Mouse (Mus musculus) forebrain, embryonic 10.5 days (tissue): Measurements from ENCODE around the gene Fras1. TPM values are rescaled to one million over a fixed set of nuclear protein-coding genes. Genes with fewer than 3 reads are reported as not detected.

Experiments used
- DNase-seq: peaks from one replicate; pipeline ENCODE4 v3.0.0-alpha.2; 2017; ENCODE audit warnings: low spot score; ENCODE audit errors: extremely low spot score
- H3K27ac ChIP-seq: fragments of 300-500 bp; sonication (generic); 2 replicates; pipeline ENCODE4 v1.5.1; 2016; ENCODE audit warnings: mild to moderate bottlenecking
- H3K27me3 ChIP-seq: fragments of 300-500 bp; sonication (generic); 2 replicates; pipeline ENCODE4 v1.6.1; 2016; ENCODE audit warnings: mild to moderate bottlenecking; ENCODE audit not compliant: poor library complexity, severe bottlenecking
- H3K36me3 ChIP-seq: fragments of 300-500 bp; sonication (generic); replicated peaks from 2 replicates; pipeline ENCODE4 v1.6.1; 2016; ENCODE audit warnings: mild to moderate bottlenecking, moderate library complexity
- H3K4me1 ChIP-seq: fragments of 300-500 bp; sonication (generic); 2 replicates; pipeline ENCODE4 v1.6.1; 2016
- H3K4me3 ChIP-seq: fragments of 300-500 bp; sonication (generic); 2 replicates; pipeline ENCODE4 v1.5.1; 2016; ENCODE audit warnings: mild to moderate bottlenecking, moderate library complexity
- H3K9me3 ChIP-seq: fragments of 300-500 bp; sonication (generic); 2 replicates; pipeline ENCODE4 v1.6.1; 2016; ENCODE audit warnings: mild to moderate bottlenecking, moderate library complexity
- WGBS: fragments of 180-500 bp; shearing (Covaris S2); methylation state at CpG from one replicate; pipeline ENCODE4 v1.1.7; 2016; 5-methylcytosine and 5-hydroxymethylcytosine counted together
- polyA plus RNA-seq: library from polyadenylated mRNA; unstranded; fragments of >200 nt; fragmentation: Nextera tagmentation; extraction: Ambion mirVana; gene quantifications from 2 replicates; pipeline ENCODE4 v1.2.1, GENCODE M21; 2016

Gene Fras1
- polyA plus RNA-seq, 1 experiment from 2014 or later, result 9.8 TPM

GRCm38 (mm10) chr5:96421550-96421949, 47.8 kb downstream of the Fras1 start:
- Histone ChIP-seq H3K4me3 (no peak overlapping the region), H3K27me3 (no peaks in the 10 kb centered on the region), H3K4me1 (peaks cover 11% of the 10 kb centered on the region; the same call in 1 of the 2 replicates), H3K36me3 (no peaks in the 10 kb centered on the region), H3K9me3 (no peaks in the 10 kb centered on the region), H3K27ac (no peak overlapping the region)
- WGBS, result 74% methylated on average over 3 of the region's 3 CpGs
- no peak for DNase-seq

- no peak for DNase-seq
Observed at GRCm38 (mm10) chr5:96422716-96423115, 49.0 kb downstream of the Fras1 start.

GRCm38 (mm10) chr5:96425391-96425790, 51.6 kb downstream of the Fras1 start:
- 94% methylated on average over 8 of the region's 8 CpGs for WGBS
- no peaks in the 10 kb centered on the region for H3K36me3 ChIP-seq
- no peak overlapping the region for H3K4me3 ChIP-seq
- H3K27me3 ChIP-seq, result no peaks in the 10 kb centered on the region
- DNase-seq, result no peak
- H3K4me1 ChIP-seq, result peaks cover 7% of the 10 kb centered on the region; the same call in 1 of the 2 replicates
- H3K27ac ChIP-seq, result no peak overlapping the region
- H3K9me3 ChIP-seq, result no peaks in the 10 kb centered on the region

More at GRCm38 (mm10) chr5:96422716-96423115, 49.0 kb downstream of the Fras1 start:
- no peak overlapping the region for H3K4me3 ChIP-seq
- no peaks in the 10 kb centered on the region for H3K27me3 ChIP-seq
- no peaks in the 10 kb centered on the region for H3K9me3 ChIP-seq
- H3K36me3 ChIP-seq, result no peaks in the 10 kb centered on the region
- H3K27ac ChIP-seq, result no peak overlapping the region
- H3K4me1 ChIP-seq, result peaks cover 11% of the 10 kb centered on the region; the same call in 1 of the 2 replicates
- WGBS, result 92% methylated on average over 5 of the region's 5 CpGs

GRCm38 (mm10) chr5:96429532-96430141, 55.9 kb downstream of the Fras1 start:
- H3K9me3 ChIP-seq, result no peaks in the 10 kb centered on the region
- H3K27me3 ChIP-seq, result no peaks in the 10 kb centered on the region
- no peak overlapping the region for H3K27ac ChIP-seq
- no peaks in the 10 kb centered on the region for H3K36me3 ChIP-seq
- no peak overlapping the region for H3K4me3 ChIP-seq
- no peak for DNase-seq
- no peaks in the 10 kb centered on the region for H3K4me1 ChIP-seq
- 85% methylated on average over 13 of the region's 13 CpGs for WGBS

GRCm38 (mm10) chr5:96437870-96438269, 64.1 kb downstream of the Fras1 start:
- DNase-seq, result no peak
- Histone ChIP-seq H3K4me1 (no peaks in the 10 kb centered on the region), H3K27ac (no peak overlapping the region), H3K4me3 (no peak overlapping the region), H3K9me3 (no peaks in the 10 kb centered on the region), H3K27me3 (no peaks in the 10 kb centered on the region), H3K36me3 (no peaks in the 10 kb centered on the region)
- 92% methylated on average over 4 of the region's 4 CpGs for WGBS

- Histone ChIP-seq H3K9me3 (no peaks in the 10 kb centered on the region), H3K4me3 (no peak overlapping the region), H3K4me1 (no peaks in the 10 kb centered on the region), H3K36me3 (no peaks in the 10 kb centered on the region), H3K27me3 (no peaks in the 10 kb centered on the region), H3K27ac (no peak overlapping the region)
- DNase-seq, result no peak
- 94% methylated on average over 4 of the region's 4 CpGs for WGBS
Observed at GRCm38 (mm10) chr5:96439811-96440210, 66.1 kb downstream of the Fras1 start.

GRCm38 (mm10) chr5:96447460-96447859, 73.7 kb downstream of the Fras1 start:
- Histone ChIP-seq H3K36me3 (no peaks in the 10 kb centered on the region), H3K4me1 (no peaks in the 10 kb centered on the region), H3K27me3 (no peaks in the 10 kb centered on the region), H3K27ac (no peak overlapping the region), H3K4me3 (no peak overlapping the region), H3K9me3 (no peaks in the 10 kb centered on the region)
- DNase-seq, result no peak
- 94% methylated on average over 7 of the region's 7 CpGs for WGBS

- Histone ChIP-seq H3K36me3 (no peaks in the 10 kb centered on the region), H3K4me3 (no peak overlapping the region), H3K27ac (no peak overlapping the region), H3K9me3 (no peaks in the 10 kb centered on the region), H3K4me1 (no peaks in the 10 kb centered on the region), H3K27me3 (no peaks in the 10 kb centered on the region)
- WGBS, result 89% methylated on average over 1 of the region's 1 CpGs
- DNase-seq, result no peak
Observed at GRCm38 (mm10) chr5:96452027-96452426, 78.3 kb downstream of the Fras1 start.

GRCm38 (mm10) chr5:96453386-96453785, 79.6 kb downstream of the Fras1 start:
- H3K4me3 ChIP-seq, result no peak overlapping the region
- H3K27ac ChIP-seq, result no peak overlapping the region
- WGBS, result 91% methylated on average over 5 of the region's 5 CpGs
- H3K4me1 ChIP-seq, result no peaks in the 10 kb centered on the region
- no peak for DNase-seq
- H3K27me3 ChIP-seq, result no peaks in the 10 kb centered on the region
- no peaks in the 10 kb centered on the region for H3K9me3 ChIP-seq
- H3K36me3 ChIP-seq, result no peaks in the 10 kb centered on the region

- 94% methylated on average over 3 of the region's 3 CpGs for WGBS
- no peaks in the 10 kb centered on the region for H3K9me3 ChIP-seq
- H3K4me3 ChIP-seq, result no peak overlapping the region
- no peak for DNase-seq
- no peaks in the 10 kb centered on the region for H3K27me3 ChIP-seq
- no peak overlapping the region for H3K27ac ChIP-seq
- no peaks in the 10 kb centered on the region for H3K36me3 ChIP-seq
- H3K4me1 ChIP-seq, result no peaks in the 10 kb centered on the region
Observed at GRCm38 (mm10) chr5:96454422-96454821, 80.7 kb downstream of the Fras1 start.

- Histone ChIP-seq H3K9me3 (no peaks in the 10 kb centered on the region), H3K27me3 (no peaks in the 10 kb centered on the region), H3K4me1 (no peaks in the 10 kb centered on the region), H3K36me3 (no peaks in the 10 kb centered on the region), H3K27ac (no peak overlapping the region), H3K4me3 (no peak overlapping the region)
- 94% methylated on average over 2 of the region's 2 CpGs for WGBS
- no peak for DNase-seq
Observed at GRCm38 (mm10) chr5:96455241-96455640, 81.5 kb downstream of the Fras1 start.

- Histone ChIP-seq H3K4me3 (no peak overlapping the region), H3K36me3 (no peaks in the 10 kb centered on the region), H3K27ac (no peak overlapping the region), H3K27me3 (no peaks in the 10 kb centered on the region), H3K4me1 (no peaks in the 10 kb centered on the region), H3K9me3 (no peaks in the 10 kb centered on the region)
- DNase-seq, result no peak
- WGBS, result 70% methylated on average over 4 of the region's 4 CpGs
Observed at GRCm38 (mm10) chr5:96457436-96457958, 83.7 kb downstream of the Fras1 start.

- 80% methylated on average over 4 of the region's 4 CpGs for WGBS
- H3K27ac ChIP-seq, result no peak overlapping the region
- no peaks in the 10 kb centered on the region for H3K27me3 ChIP-seq
- DNase-seq, result no peak
- no peaks in the 10 kb centered on the region for H3K36me3 ChIP-seq
- H3K9me3 ChIP-seq, result no peaks in the 10 kb centered on the region
- no peaks in the 10 kb centered on the region for H3K4me1 ChIP-seq
- H3K4me3 ChIP-seq, result no peak overlapping the region
Observed at GRCm38 (mm10) chr5:96459605-96460004, 85.8 kb downstream of the Fras1 start.
